Mouse (Mus musculus): ENCODE results near the gene Znrf1. TPM values are rescaled to one million over a fixed set of nuclear protein-coding genes. Genes with fewer than 3 reads are reported as not detected.

Znrf1 gene
- polyA plus RNA-seq, 1 experiment from 2014 or later: 22.5 TPM

GRCm38 (mm10) chr8:111545406-111546156 lies 9.7 kb downstream of the Znrf1 start:
- Histone ChIP-seq H3K79me2 (ENCODE audit: inconsistent target) (peaks cover 100% of the 10 kb centered on the region), H3K36me3 (ENCODE audit: inconsistent target) (no peaks in the 10 kb centered on the region), H3K4me3 (ENCODE audit: inconsistent target) (no peak overlapping the region), H3K27ac (peak overlapping the region; percentile 12; the same call in 1 of the 2 replicates)
- WGBS (ENCODE audit: missing documents): 43% methylated on average over 8 of the region's 8 CpGs

- 94% methylated on average over 3 of the region's 3 CpGs for WGBS (ENCODE audit: missing documents)
- Histone ChIP-seq H3K36me3 (ENCODE audit: inconsistent target) (no peaks in the 10 kb centered on the region), H3K27ac (no peak overlapping the region), H3K4me3 (ENCODE audit: inconsistent target) (no peak overlapping the region), H3K79me2 (ENCODE audit: inconsistent target) (peaks cover 100% of the 10 kb centered on the region)
Observed at GRCm38 (mm10) chr8:111547144-111547543, 11.2 kb downstream of the Znrf1 start.

GRCm38 (mm10) chr8:111548201-111548600 lies 12.3 kb downstream of the Znrf1 start:
- Histone ChIP-seq H3K4me3 (ENCODE audit: inconsistent target) (no peak overlapping the region), H3K36me3 (ENCODE audit: inconsistent target) (no peaks in the 10 kb centered on the region), H3K27ac (no peak overlapping the region), H3K79me2 (ENCODE audit: inconsistent target) (peaks cover 100% of the 10 kb centered on the region)
- WGBS (ENCODE audit: missing documents): 91% methylated on average over 6 of the region's 6 CpGs

GRCm38 (mm10) chr8:111550002-111550870 lies 14.3 kb downstream of the Znrf1 start:
- Histone ChIP-seq H3K79me2 (ENCODE audit: inconsistent target) (peaks cover 100% of the 10 kb centered on the region), H3K36me3 (ENCODE audit: inconsistent target) (no peaks in the 10 kb centered on the region), H3K27ac (peak overlapping the region; percentile 54), H3K4me3 (ENCODE audit: inconsistent target) (no peak overlapping the region)
- WGBS (ENCODE audit: missing documents): 41% methylated on average over 9 of the region's 9 CpGs

- Histone ChIP-seq H3K79me2 (ENCODE audit: inconsistent target) (peaks cover 100% of the 10 kb centered on the region), H3K27ac (peak overlapping the region; percentile 32), H3K36me3 (ENCODE audit: inconsistent target) (no peaks in the 10 kb centered on the region), H3K4me3 (ENCODE audit: inconsistent target) (no peak overlapping the region)
- WGBS (ENCODE audit: missing documents): 33% methylated on average over 7 of the region's 8 CpGs
Observed at GRCm38 (mm10) chr8:111551511-111552130, 15.7 kb downstream of the Znrf1 start.

GRCm38 (mm10) chr8:111561824-111562223 lies 25.9 kb downstream of the Znrf1 start:
- Histone ChIP-seq H3K4me3 (ENCODE audit: inconsistent target) (no peak overlapping the region), H3K27ac (peak overlapping the region; percentile 69), H3K79me2 (ENCODE audit: inconsistent target) (peaks cover 99% of the 10 kb centered on the region), H3K36me3 (ENCODE audit: inconsistent target) (no peaks in the 10 kb centered on the region)
- 5% methylated on average over 4 of the region's 4 CpGs for WGBS (ENCODE audit: missing documents)

- H3K36me3 ChIP-seq (ENCODE audit: inconsistent target): no peaks in the 10 kb centered on the region
- 67% methylated on average over 5 of the region's 5 CpGs for WGBS (ENCODE audit: missing documents)
- peak overlapping the region; percentile 69 for H3K27ac ChIP-seq
- H3K4me3 ChIP-seq (ENCODE audit: inconsistent target): no peak overlapping the region
- peaks cover 99% of the 10 kb centered on the region for H3K79me2 ChIP-seq (ENCODE audit: inconsistent target)
Observed at GRCm38 (mm10) chr8:111562274-111562803, 26.4 kb downstream of the Znrf1 start.

GRCm38 (mm10) chr8:111563075-111563474 lies 27.2 kb downstream of the Znrf1 start:
- Histone ChIP-seq H3K27ac (peak overlapping the region; percentile 10; the same call in 1 of the 2 replicates), H3K79me2 (ENCODE audit: inconsistent target) (peaks cover 99% of the 10 kb centered on the region), H3K4me3 (ENCODE audit: inconsistent target) (no peak overlapping the region), H3K36me3 (ENCODE audit: inconsistent target) (no peaks in the 10 kb centered on the region)
- WGBS (ENCODE audit: missing documents): 94% methylated on average over 3 of the region's 5 CpGs

- Histone ChIP-seq H3K4me3 (ENCODE audit: inconsistent target) (no peak overlapping the region), H3K36me3 (ENCODE audit: inconsistent target) (no peaks in the 10 kb centered on the region), H3K27ac (no peak overlapping the region), H3K79me2 (ENCODE audit: inconsistent target) (peaks cover 99% of the 10 kb centered on the region)
- 93% methylated on average over 4 of the region's 4 CpGs for WGBS (ENCODE audit: missing documents)
Observed at GRCm38 (mm10) chr8:111563687-111564086, 27.8 kb downstream of the Znrf1 start.

- peaks cover 99% of the 10 kb centered on the region for H3K79me2 ChIP-seq (ENCODE audit: inconsistent target)
- H3K27ac ChIP-seq: no peak overlapping the region
- no peaks in the 10 kb centered on the region for H3K36me3 ChIP-seq (ENCODE audit: inconsistent target)
- H3K4me3 ChIP-seq (ENCODE audit: inconsistent target): no peak overlapping the region
- 100% methylated on average over 1 of the region's 2 CpGs for WGBS (ENCODE audit: missing documents)
Observed at GRCm38 (mm10) chr8:111564093-111564492, 28.2 kb downstream of the Znrf1 start.

- H3K36me3 ChIP-seq (ENCODE audit: inconsistent target): no peaks in the 10 kb centered on the region
- peaks cover 99% of the 10 kb centered on the region for H3K79me2 ChIP-seq (ENCODE audit: inconsistent target)
- 77% methylated on average over 5 of the region's 5 CpGs for WGBS (ENCODE audit: missing documents)
- no peak overlapping the region for H3K4me3 ChIP-seq (ENCODE audit: inconsistent target)
- H3K27ac ChIP-seq: no peak overlapping the region
Observed at GRCm38 (mm10) chr8:111565784-111566191, 29.9 kb downstream of the Znrf1 start.

GRCm38 (mm10) chr8:111566326-111566725 lies 30.4 kb downstream of the Znrf1 start:
- no peak overlapping the region for H3K4me3 ChIP-seq (ENCODE audit: inconsistent target)
- 86% methylated on average over 8 of the region's 9 CpGs for WGBS (ENCODE audit: missing documents)
- no peaks in the 10 kb centered on the region for H3K36me3 ChIP-seq (ENCODE audit: inconsistent target)
- no peak overlapping the region for H3K27ac ChIP-seq
- H3K79me2 ChIP-seq (ENCODE audit: inconsistent target): peaks cover 99% of the 10 kb centered on the region

- Histone ChIP-seq H3K27ac (no peak overlapping the region), H3K79me2 (ENCODE audit: inconsistent target) (peaks cover 99% of the 10 kb centered on the region), H3K36me3 (ENCODE audit: inconsistent target) (no peaks in the 10 kb centered on the region), H3K4me3 (ENCODE audit: inconsistent target) (no peak overlapping the region)
- WGBS (ENCODE audit: missing documents): 87% methylated on average over 3 of the region's 3 CpGs
Observed at GRCm38 (mm10) chr8:111567571-111567970, 31.7 kb downstream of the Znrf1 start.

GRCm38 (mm10) chr8:111568029-111568428 lies 32.1 kb downstream of the Znrf1 start:
- H3K79me2 ChIP-seq (ENCODE audit: inconsistent target): peaks cover 100% of the 10 kb centered on the region
- H3K36me3 ChIP-seq (ENCODE audit: inconsistent target): no peaks in the 10 kb centered on the region
- 80% methylated on average over 3 of the region's 3 CpGs for WGBS (ENCODE audit: missing documents)
- H3K4me3 ChIP-seq (ENCODE audit: inconsistent target): no peak overlapping the region
- H3K27ac ChIP-seq: no peak overlapping the region

Measured in macrophage (primary cell).